Mouse (Mus musculus): ENCODE data around the gene Gpr173. TPM values are rescaled to one million over a fixed set of nuclear protein-coding genes. Genes with fewer than 3 reads are reported as not detected.
"Not testable (repeated sequence)": the region's sequence is repeated elsewhere in the genome, so short reads cannot be mapped to it uniquely, and the experiment has no call there.

The Gpr173 gene
- total and polyA plus RNA-seq, 3 experiments: 0.05 TPM; not detected in 2

DNA sequence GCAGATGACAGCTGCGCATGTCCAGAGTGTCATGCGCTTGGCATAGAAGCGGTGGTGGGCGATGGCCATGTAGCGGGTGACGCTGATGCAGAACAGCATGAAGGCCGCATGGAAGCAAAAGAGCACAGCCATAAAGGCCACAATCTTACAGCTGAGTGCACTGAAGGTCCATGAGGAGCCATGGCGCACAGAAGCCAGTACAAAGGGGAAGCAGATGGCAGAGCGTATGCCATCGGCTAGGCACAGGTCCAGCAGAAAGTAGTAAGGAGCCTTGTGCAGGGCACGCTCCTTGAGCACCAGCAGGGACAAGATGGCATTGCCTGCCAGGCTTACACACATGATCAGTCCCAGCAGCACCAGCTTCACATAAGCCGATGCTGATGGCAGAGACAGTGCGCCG lies 21.5 kb downstream of the Gpr173 start:
- no peaks in the 10 kb centered on the region for H3K4me1 ChIP-seq (ENCODE audit: insufficient read depth, low read depth, low read length)
- DNase-seq (ENCODE audit: low spot score): no peak
- no peak overlapping the region for H3K4me3 ChIP-seq (ENCODE audit: low read depth, low read length)
- no peaks in the 10 kb centered on the region for H3K9me3 ChIP-seq (replicated peaks)
- H3K36me3 ChIP-seq (replicated peaks): no peaks in the 10 kb centered on the region
- no peak for TF ChIP-seq GATA1 (IDR thresholded peaks at IDR 0.05; ENCODE audit: borderline replicate concordance, low read length)
- no peak for TF ChIP-seq POLR2AphosphoS5 (IDR thresholded peaks at IDR 0.05; ENCODE audit: insufficient replicate concordance, low read depth, low read length)
- TF ChIP-seq GATA2 (IDR thresholded peaks at IDR 0.05; ENCODE audit: borderline replicate concordance, low read depth, low read length): no peak
- TF ChIP-seq CTCF (IDR thresholded peaks at IDR 0.05; ENCODE audit: low read depth, low read length): no peak
- TF ChIP-seq TAL1 (conservative IDR thresholded peaks at IDR 0.05; ENCODE audit: low read depth, low read length): no peak
- H3K27me3 ChIP-seq (ENCODE audit: insufficient read depth, low read length): peaks cover 9% of the 10 kb centered on the region; the same call in 1 of the 2 replicates
- no peak for ATAC-seq (ENCODE audit: extremely low read depth, insufficient number of reproducible peaks, low FRiP score, poor library complexity, severe bottlenecking)

- Histone ChIP-seq H3K4me3 (ENCODE audit: low read depth, low read length) (no peak overlapping the region), H3K36me3 (replicated peaks) (no peaks in the 10 kb centered on the region), H3K27me3 (ENCODE audit: insufficient read depth, low read length) (peaks cover 9% of the 10 kb centered on the region; the same call in 1 of the 2 replicates), H3K9me3 (replicated peaks) (no peaks in the 10 kb centered on the region), H3K4me1 (ENCODE audit: insufficient read depth, low read depth, low read length) (0 out of 2 replicates have a peak, but pooled peaks cover under 1% of the 10 kb centered on the region)
- TF ChIP-seq CTCF (IDR thresholded peaks at IDR 0.05; ENCODE audit: low read depth, low read length): no peak
- no peak for TF ChIP-seq POLR2AphosphoS5 (IDR thresholded peaks at IDR 0.05; ENCODE audit: insufficient replicate concordance, low read depth, low read length)
- TF ChIP-seq TAL1 (conservative IDR thresholded peaks at IDR 0.05; ENCODE audit: low read depth, low read length): no peak
- TF ChIP-seq GATA2 (IDR thresholded peaks at IDR 0.05; ENCODE audit: borderline replicate concordance, low read depth, low read length): no peak
- TF ChIP-seq GATA1 (IDR thresholded peaks at IDR 0.05; ENCODE audit: borderline replicate concordance, low read length): no peak
- ATAC-seq (ENCODE audit: extremely low read depth, insufficient number of reproducible peaks, low FRiP score, poor library complexity, severe bottlenecking) (no peak), DNase-seq (ENCODE audit: low spot score) (no peak)
These were observed 21.9 kb downstream of the Gpr173 start for GRCm38 (mm10) chrX:152346587-152346986.

- ATAC-seq (ENCODE audit: extremely low read depth, insufficient number of reproducible peaks, low FRiP score, poor library complexity, severe bottlenecking) (no peak), DNase-seq (ENCODE audit: low spot score) (no peak)
- H3K36me3 ChIP-seq (replicated peaks): peaks cover 25% of the 10 kb centered on the region
- H3K4me1 ChIP-seq (ENCODE audit: insufficient read depth, low read depth, low read length): peaks cover 5% of the 10 kb centered on the region; the same call in 1 of the 2 replicates
- H3K4me3 ChIP-seq (ENCODE audit: low read depth, low read length): peak overlapping the region; percentile 77
- H3K9me3 ChIP-seq (replicated peaks): no peaks in the 10 kb centered on the region
- peaks cover 9% of the 10 kb centered on the region; the same call in 1 of the 2 replicates for H3K27me3 ChIP-seq (ENCODE audit: insufficient read depth, low read length)
- TF ChIP-seq TAL1 (conservative IDR thresholded peaks at IDR 0.05; ENCODE audit: low read depth, low read length) (no peak), CTCF (IDR thresholded peaks at IDR 0.05; ENCODE audit: low read depth, low read length) (no peak), POLR2AphosphoS5 (IDR thresholded peaks at IDR 0.05; ENCODE audit: insufficient replicate concordance, low read depth, low read length) (no peak), GATA1 (IDR thresholded peaks at IDR 0.05; ENCODE audit: borderline replicate concordance, low read length) (no peak), GATA2 (IDR thresholded peaks at IDR 0.05; ENCODE audit: borderline replicate concordance, low read depth, low read length) (no peak)
These were observed 25.6 kb downstream of the Gpr173 start for GRCm38 (mm10) chrX:152342903-152343302.

DNA sequence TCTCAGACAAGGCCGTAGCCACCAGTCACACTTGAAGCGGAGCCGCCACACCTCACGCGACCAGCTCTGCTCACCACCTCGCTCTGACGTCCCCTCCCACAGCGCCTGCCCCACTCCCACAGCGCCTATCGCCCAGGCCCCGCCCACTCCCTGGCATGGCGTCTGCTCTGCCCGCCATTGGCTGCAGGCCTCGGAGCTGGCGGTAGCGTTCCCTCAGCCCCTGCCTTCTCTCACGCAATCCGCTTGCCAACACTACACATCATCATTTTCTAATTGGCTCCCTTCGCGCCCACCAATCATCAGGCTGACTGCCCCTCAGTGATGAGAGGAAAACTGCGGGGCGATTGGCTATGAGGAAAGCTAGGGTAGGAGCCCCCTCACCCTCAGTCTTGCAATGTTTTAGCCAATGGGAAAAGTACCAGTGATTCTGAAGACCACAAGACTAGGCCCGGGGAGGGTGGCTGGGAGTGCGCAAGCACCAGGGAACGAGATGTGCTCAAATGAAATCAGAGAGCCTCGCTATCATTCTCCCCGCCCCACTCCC lies 26.1 kb downstream of the Gpr173 start, which contains the start of gene Tspyl2:
TSS of gene Tspyl2 (minus strand) at position 68 of the 544 bp plus-strand sequence.
- Histone ChIP-seq H3K9me3 (replicated peaks) (no peaks in the 10 kb centered on the region), H3K4me3 (ENCODE audit: low read depth, low read length) (peak within 1 kb of the TSS; percentile 77), H3K4me1 (ENCODE audit: insufficient read depth, low read depth, low read length) (peaks cover 5% of the 10 kb centered on the region; the same call in 1 of the 2 replicates), H3K27me3 (ENCODE audit: insufficient read depth, low read length) (peaks cover 9% of the 10 kb centered on the region; the same call in 1 of the 2 replicates), H3K36me3 (replicated peaks) (peaks cover 30% of the 10 kb centered on the region)
- no peak for TF ChIP-seq TAL1 (conservative IDR thresholded peaks at IDR 0.05; ENCODE audit: low read depth, low read length)
- TF ChIP-seq GATA1 (IDR thresholded peaks at IDR 0.05; ENCODE audit: borderline replicate concordance, low read length): no peak
- TF ChIP-seq GATA2 (IDR thresholded peaks at IDR 0.05; ENCODE audit: borderline replicate concordance, low read depth, low read length): no peak
- no peak for TF ChIP-seq CTCF (IDR thresholded peaks at IDR 0.05; ENCODE audit: low read depth, low read length)
- no peak for TF ChIP-seq POLR2AphosphoS5 (IDR thresholded peaks at IDR 0.05; ENCODE audit: insufficient replicate concordance, low read depth, low read length)
- ATAC-seq (ENCODE audit: extremely low read depth, insufficient number of reproducible peaks, low FRiP score, poor library complexity, severe bottlenecking): peak; percentile 96
- DNase-seq (ENCODE audit: low spot score): peak; percentile 90

GRCm38 (mm10) chrX:152341496-152341895 lies 27.0 kb downstream of the Gpr173 start:
- no peak for DNase-seq (ENCODE audit: low spot score)
- peak overlapping the region; percentile 77 for H3K4me3 ChIP-seq (ENCODE audit: low read depth, low read length)
- no peak for ATAC-seq (ENCODE audit: extremely low read depth, insufficient number of reproducible peaks, low FRiP score, poor library complexity, severe bottlenecking)
- H3K9me3 ChIP-seq (replicated peaks): no peaks in the 10 kb centered on the region
- no peak for TF ChIP-seq TAL1 (conservative IDR thresholded peaks at IDR 0.05; ENCODE audit: low read depth, low read length)
- TF ChIP-seq GATA2 (IDR thresholded peaks at IDR 0.05; ENCODE audit: borderline replicate concordance, low read depth, low read length): no peak
- no peak for TF ChIP-seq CTCF (IDR thresholded peaks at IDR 0.05; ENCODE audit: low read depth, low read length)
- no peak for TF ChIP-seq GATA1 (IDR thresholded peaks at IDR 0.05; ENCODE audit: borderline replicate concordance, low read length)
- no peak for TF ChIP-seq POLR2AphosphoS5 (IDR thresholded peaks at IDR 0.05; ENCODE audit: insufficient replicate concordance, low read depth, low read length)
- H3K27me3 ChIP-seq (ENCODE audit: insufficient read depth, low read length): peaks cover 3% of the 10 kb centered on the region; the same call in 1 of the 2 replicates
- H3K36me3 ChIP-seq (replicated peaks): peaks cover 37% of the 10 kb centered on the region
- H3K4me1 ChIP-seq (ENCODE audit: insufficient read depth, low read depth, low read length): peaks cover 5% of the 10 kb centered on the region; the same call in 1 of the 2 replicates

DNA sequence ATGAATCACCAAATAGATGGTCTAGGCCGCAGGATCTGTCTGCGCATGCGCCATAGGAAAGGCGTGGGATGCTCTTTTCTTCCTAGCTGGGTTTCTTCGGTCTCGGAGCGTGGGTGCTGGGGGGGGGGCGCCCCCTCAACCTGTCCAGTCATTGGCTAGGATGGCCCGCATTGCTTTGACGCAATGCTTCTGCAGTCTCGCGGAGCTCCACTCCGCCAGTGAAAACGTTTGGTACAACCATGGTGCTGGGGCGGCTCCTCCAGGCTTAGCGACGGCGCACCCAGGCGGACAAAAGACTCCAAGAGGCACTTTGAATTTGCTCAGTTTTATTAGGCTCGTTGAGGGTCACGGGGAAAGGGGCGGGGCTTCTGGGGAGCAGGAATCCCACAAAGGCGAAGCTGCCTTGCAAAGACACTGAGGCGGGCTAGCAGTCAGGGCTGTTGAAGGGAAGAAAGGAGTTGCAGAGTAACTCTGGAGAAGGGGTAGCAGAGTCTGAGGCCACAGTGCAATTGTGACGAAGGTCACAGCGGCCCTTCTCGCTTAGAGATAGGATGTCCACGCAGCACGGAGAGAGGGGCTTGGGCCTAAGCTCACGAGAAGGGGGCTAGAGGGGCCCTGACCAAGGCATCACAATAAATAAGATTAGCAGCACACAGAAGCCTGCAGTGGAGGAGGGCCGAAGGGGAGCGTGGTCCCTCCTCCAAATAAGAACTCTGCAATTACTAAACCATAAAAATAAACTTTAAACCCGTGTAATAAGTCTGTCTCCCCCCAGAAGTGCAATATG lies 31.8 kb downstream of the Gpr173 start:
- ATAC-seq (ENCODE audit: extremely low read depth, insufficient number of reproducible peaks, low FRiP score, poor library complexity, severe bottlenecking) (no peak), DNase-seq (ENCODE audit: low spot score) (no peak)
- peaks cover 38% of the 10 kb centered on the region for H3K36me3 ChIP-seq (replicated peaks)
- H3K9me3 ChIP-seq (replicated peaks): no peaks in the 10 kb centered on the region
- H3K4me1 ChIP-seq (ENCODE audit: insufficient read depth, low read depth, low read length): peaks cover 5% of the 10 kb centered on the region; the same call in 1 of the 2 replicates
- TF ChIP-seq CTCF (IDR thresholded peaks at IDR 0.05; ENCODE audit: low read depth, low read length) (no peak), GATA2 (IDR thresholded peaks at IDR 0.05; ENCODE audit: borderline replicate concordance, low read depth, low read length) (no peak), POLR2AphosphoS5 (IDR thresholded peaks at IDR 0.05; ENCODE audit: insufficient replicate concordance, low read depth, low read length) (no peak), TAL1 (conservative IDR thresholded peaks at IDR 0.05; ENCODE audit: low read depth, low read length) (no peak), GATA1 (IDR thresholded peaks at IDR 0.05; ENCODE audit: borderline replicate concordance, low read length) (no peak)
- no peak overlapping the region for H3K4me3 ChIP-seq (ENCODE audit: low read depth, low read length)
- no peaks in the 10 kb centered on the region for H3K27me3 ChIP-seq (ENCODE audit: insufficient read depth, low read length)

GRCm38 (mm10) chrX:152336123-152336522 lies 32.4 kb downstream of the Gpr173 start:
- not testable (repeated sequence) for H3K4me3 ChIP-seq (ENCODE audit: low read depth, low read length); H3K9me3 ChIP-seq (replicated peaks); H3K27me3 ChIP-seq (ENCODE audit: insufficient read depth, low read length); ATAC-seq (ENCODE audit: extremely low read depth, insufficient number of reproducible peaks, low FRiP score, poor library complexity, severe bottlenecking); DNase-seq (ENCODE audit: low spot score); H3K4me1 ChIP-seq (ENCODE audit: insufficient read depth, low read depth, low read length)
- peaks cover 38% of the 10 kb centered on the region for H3K36me3 ChIP-seq (replicated peaks)

- not testable (repeated sequence) for H3K27me3 ChIP-seq (ENCODE audit: insufficient read depth, low read length); H3K9me3 ChIP-seq (replicated peaks); ATAC-seq (ENCODE audit: extremely low read depth, insufficient number of reproducible peaks, low FRiP score, poor library complexity, severe bottlenecking); H3K4me3 ChIP-seq (ENCODE audit: low read depth, low read length); H3K36me3 ChIP-seq (replicated peaks); DNase-seq (ENCODE audit: low spot score); H3K4me1 ChIP-seq (ENCODE audit: insufficient read depth, low read depth, low read length)
These were observed 39.1 kb downstream of the Gpr173 start for GRCm38 (mm10) chrX:152329400-152329799.
